Mouse (Mus musculus) CD4-positive, CD25-positive, alpha-beta regulatory T cell (primary cell): ENCODE data around the gene Gbp9. TPM values are rescaled to one million over a fixed set of nuclear protein-coding genes. Genes with fewer than 3 reads are reported as not detected.

Source experiments
- polyA plus RNA-seq: library from polyadenylated mRNA; unstranded; fragments of 100-300 nt; shearing (Covaris generic); gene quantifications from one replicate; pipeline ENCODE4 v1.2.1, GENCODE M21; 2017

The Gbp9 gene
- 128 TPM for polyA plus RNA-seq

GRCm38 (mm10) chr5:105139409-105140088 is at the start of gene Gbp9, which contains the start of the genes Gbp8 and Gbp4:
Gene Gbp9 (minus strand): TSS chr5:105139539.
Gene Gbp8 (minus strand): TSS chr5:105139540.
Gene Gbp4 (minus strand): TSS chr5:105139586.

Other genes starting within 250 kb of the Gbp9 start
- gene Abcg3, start 156.8 kb downstream of the Gbp9 start, polyA plus RNA-seq: 30.0 TPM
- 92.8 TPM for gene Gbp8, start within 50 bp of the Gbp9 start, polyA plus RNA-seq
- 217 TPM for gene Gbp4, start within 50 bp of the Gbp9 start, polyA plus RNA-seq
- 75.7 TPM for gene Gbp10, start 100.0 kb upstream of the Gbp9 start, polyA plus RNA-seq
- 5.6 TPM for gene Gm43302, start 154.2 kb upstream of the Gbp9 start, polyA plus RNA-seq
- gene Gbp6, start 154.2 kb upstream of the Gbp9 start, polyA plus RNA-seq: 183 TPM